Comparison of ENCODE assay signal across 7 mouse cellular contexts in the genomic region with DNA sequence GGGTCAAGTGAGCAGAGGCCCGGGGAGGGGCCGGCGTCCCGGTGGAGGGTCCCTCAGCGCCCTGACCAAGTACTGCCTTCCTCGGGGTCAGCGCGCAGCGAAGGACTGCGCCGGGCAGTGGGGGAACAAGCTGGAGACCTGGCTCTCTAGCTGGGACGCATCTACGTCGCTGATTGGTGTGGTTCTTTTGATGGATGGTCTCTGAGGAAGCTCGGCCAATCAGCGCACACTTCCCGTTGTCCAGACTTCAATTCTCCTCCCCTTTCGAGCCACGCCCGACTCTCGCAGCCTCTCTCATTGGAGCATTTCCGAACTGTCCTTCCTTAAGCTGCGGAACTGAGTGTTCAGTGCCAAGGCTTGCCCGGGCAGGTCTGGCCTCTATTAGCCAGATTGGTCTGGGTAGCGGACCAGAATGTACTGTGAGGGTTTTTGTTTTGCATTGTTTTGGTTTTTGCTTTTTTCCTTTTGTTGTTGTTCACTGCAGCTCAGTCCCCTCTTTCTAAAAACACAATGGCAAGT. TPM values are rescaled to one million over a fixed set of nuclear protein-coding genes. Genes with fewer than 3 reads are reported as not detected.
DNase-seq lines count a peak whose midpoint lies in the region; ATAC-seq lines count a peak whose summit lies in the region.

A gene (minus strand): TSS at position 203 of the 519 bp plus-strand sequence.

- under 1% methylated on average over 25 of the region's 25 CpGs for WGBS in intestine, embryonic 15.5 days
- under 1% methylated on average over 25 of the region's 25 CpGs for WGBS in midbrain, embryonic 10.5 days

- peak within 1 kb of the TSS; percentile 82 for H3K4me2 ChIP-seq in intestine, embryonic 15.5 days (replicated peaks)

- H3K27me3 ChIP-seq in intestine, embryonic 15.5 days (replicated peaks), result no peaks in the 10 kb centered on the region
- H3K27me3 ChIP-seq in midbrain, embryonic 10.5 days (ENCODE audit: low read depth, poor library complexity, severe bottlenecking), result no peaks in the 10 kb centered on the region

- peak within 1 kb of the TSS; percentile 75 for H3K4me3 ChIP-seq in intestine, embryonic 15.5 days (replicated peaks)
- peak within 1 kb of the TSS; percentile 77 for H3K4me3 ChIP-seq in midbrain, embryonic 10.5 days

- H3K36me3 ChIP-seq in intestine, embryonic 15.5 days, result no peaks in the 10 kb centered on the region
- 0 out of 2 replicates have a peak, but pooled peaks cover 2% of the 10 kb centered on the region for H3K36me3 ChIP-seq in midbrain, embryonic 10.5 days

- peak; percentile 100 for ATAC-seq in intestine, embryonic 15.5 days

- no peaks in the 10 kb centered on the region for H3K9me3 ChIP-seq in intestine, embryonic 15.5 days
- H3K9me3 ChIP-seq in midbrain, embryonic 10.5 days (replicated peaks), result no peaks in the 10 kb centered on the region

- no peaks in the 10 kb centered on the region for H3K4me1 ChIP-seq in intestine, embryonic 15.5 days (replicated peaks)
- H3K4me1 ChIP-seq in midbrain, embryonic 10.5 days, result peaks cover 18% of the 10 kb centered on the region

- intact Hi-C loops in gastrocnemius, postnatal 36 days (cut with DNase I), result no loop called here
- intact Hi-C loops in left cerebral cortex, postnatal 25 days (cut with DNase I), result loop anchor here (1.0 to 2.0 kb wide), 2 partner anchors 22 to 62 kb away; a partner anchor contains a TSS

- peak within 1 kb of the TSS; percentile 52; the same call in 1 of the 2 replicates for H3K27ac ChIP-seq in intestine, embryonic 15.5 days
- peak within 1 kb of the TSS; percentile 90 for H3K27ac ChIP-seq in midbrain, embryonic 10.5 days (replicated peaks)

- peak; percentile 96 for DNase-seq in adrenal gland, adult 2 months
- DNase-seq in embryo, embryonic 11.5 days (ENCODE audit: low read depth, low spot score), result peak; percentile 85
- peak; percentile 82 to 88 for DNase-seq in gastrocnemius, postnatal 36 days
- peak; percentile 91 to 98 for DNase-seq in left cerebral cortex, postnatal 25 days (ENCODE audit: low spot score in 2 of 2)
- DNase-seq in midbrain, embryonic 10.5 days (ENCODE audit: low spot score), result peak; percentile 91
- DNase-seq in right cerebral cortex, postnatal 4 days, result peak; percentile 76

- H3K9ac ChIP-seq in intestine, embryonic 15.5 days, result peak within 1 kb of the TSS; percentile 75

RNA-seq across cellular contexts. Expression of the gene that starts here (rescaled TPM):
- 10 to 100 TPM; 68.0 to 71.7 TPM for total RNA-seq in adrenal gland, adult 2 months (2021)
- 17.2 and 17.7 TPM in 2 replicates for polyA plus RNA-seq in adrenal gland, adult 2 months (2012; rRNA removed)
- total RNA-seq in gastrocnemius, postnatal 36 days (2021), result 100 to 1,000 TPM; 662 to 671 TPM
- 48.0 and 49.7 TPM in 2 replicates for polyA plus RNA-seq in intestine, embryonic 15.5 days (2015; fragmentation: Nextera tagmentation; extraction: Ambion mirVana)
- total RNA-seq in left cerebral cortex, postnatal 25 days (2021), result 10 to 100 TPM; 60.6 to 61.2 TPM
- polyA plus RNA-seq in midbrain, embryonic 10.5 days (2016; fragmentation: Nextera tagmentation; extraction: Ambion mirVana), result 38.5 and 40.0 TPM in 2 replicates

Comparison
In these comparisons a context has a peak if more than half of its experiments do, and no peak if none do; other contexts are left out.
1. Peak in every context shown above with its lines: DNase-seq, ATAC-seq, H3K4me3 ChIP-seq and H3K27ac ChIP-seq.
2. RNA of the gene that starts here (total RNA-seq): 662 to 671 TPM in gastrocnemius, postnatal 36 days; 68.0 to 71.7 TPM in adrenal gland, adult 2 months and 60.6 to 61.2 TPM in left cerebral cortex, postnatal 25 days; every median in the first group is over 4 times any median in the second.